Mouse (Mus musculus): ENCODE results near the gene Pgm5.

GRCm38 (mm10) chr19:24738026-24738425 lies 123.6 kb downstream of the Pgm5 start:
- no peak for TF ChIP-seq CTCF (IDR thresholded peaks at IDR 0.05; ENCODE audit: insufficient read depth, low read length)
- no peak for TF ChIP-seq POLR2A (IDR thresholded peaks at IDR 0.05; ENCODE audit: borderline replicate concordance, extremely low read depth, low read depth, low read length)

All from lung, adult 2 months (tissue).